Mouse (Mus musculus) kidney, postnatal 25 days (tissue): ENCODE results near the gene Tubgcp5.
A peak's percentile ranks its signal among the peaks of the same experiment; 100 is the strongest.

ENCODE experiments used
- DNase-seq, 2 experiments: peaks; one replicate each; pipeline ENCODE4 v3.0.0; 2021; ENCODE audit warnings: mixed read lengths in 2 of 2

The Tubgcp5 gene

DNA sequence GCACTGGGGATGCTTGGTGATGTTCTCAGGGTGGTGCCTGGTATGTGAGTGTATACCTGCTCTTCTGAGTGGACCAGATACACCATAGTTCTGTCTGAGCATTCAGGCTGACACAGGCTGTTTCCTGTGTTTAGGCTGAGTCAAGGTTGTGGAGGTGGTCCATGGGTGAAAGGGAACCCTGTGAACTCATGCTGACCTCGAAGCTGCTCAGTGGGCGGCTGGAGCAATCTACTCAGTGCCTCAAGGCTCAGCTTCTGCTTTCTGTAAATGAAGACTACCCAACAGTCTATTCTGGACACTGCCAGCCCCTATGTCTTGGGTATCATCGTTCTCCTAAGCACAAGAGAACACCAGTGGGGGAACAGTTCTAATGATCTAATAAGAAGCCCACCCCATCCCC is 61.6 kb downstream of the Tubgcp5 start:
- DNase-seq: no peak

DNA sequence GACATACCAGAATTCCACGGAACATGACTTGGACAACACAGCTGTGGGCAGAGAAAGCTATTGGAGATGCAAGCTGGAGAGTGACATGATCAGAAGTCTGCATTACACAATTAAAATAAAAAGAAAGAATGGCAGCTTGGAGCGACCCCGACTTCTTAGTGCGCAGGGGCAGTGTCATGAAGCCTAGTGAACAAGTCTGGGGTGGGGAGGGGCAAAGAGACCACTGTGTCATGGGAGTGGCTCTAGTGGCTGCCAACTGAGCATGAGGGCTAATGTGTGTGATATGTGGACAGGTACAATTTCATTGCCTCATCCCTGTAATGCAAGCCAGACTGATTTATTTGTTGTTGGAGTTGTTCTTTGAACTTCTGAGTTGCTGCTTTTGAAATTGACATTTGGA is 62.8 kb downstream of the Tubgcp5 start:
- no peak for DNase-seq

DNA sequence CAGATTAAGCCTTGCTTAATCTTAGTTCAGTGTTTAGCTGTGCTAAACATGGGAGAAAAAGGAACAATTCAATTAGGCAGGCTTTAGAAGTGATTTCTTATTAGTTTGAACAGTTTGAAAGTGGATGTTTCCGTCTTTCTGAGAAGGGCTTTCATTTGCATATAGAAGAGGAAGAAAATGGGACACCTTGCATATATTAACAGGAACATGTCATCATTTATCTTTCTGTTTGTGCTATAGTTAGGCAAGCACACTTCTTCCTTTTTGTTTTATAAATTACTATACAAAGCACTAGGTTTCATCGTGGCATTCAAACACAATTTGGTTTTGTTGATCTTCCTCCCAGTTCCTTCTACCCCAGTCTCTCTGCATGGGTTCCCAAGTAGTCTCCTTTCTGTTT is 63.8 kb downstream of the Tubgcp5 start:
- no peak for DNase-seq

DNA sequence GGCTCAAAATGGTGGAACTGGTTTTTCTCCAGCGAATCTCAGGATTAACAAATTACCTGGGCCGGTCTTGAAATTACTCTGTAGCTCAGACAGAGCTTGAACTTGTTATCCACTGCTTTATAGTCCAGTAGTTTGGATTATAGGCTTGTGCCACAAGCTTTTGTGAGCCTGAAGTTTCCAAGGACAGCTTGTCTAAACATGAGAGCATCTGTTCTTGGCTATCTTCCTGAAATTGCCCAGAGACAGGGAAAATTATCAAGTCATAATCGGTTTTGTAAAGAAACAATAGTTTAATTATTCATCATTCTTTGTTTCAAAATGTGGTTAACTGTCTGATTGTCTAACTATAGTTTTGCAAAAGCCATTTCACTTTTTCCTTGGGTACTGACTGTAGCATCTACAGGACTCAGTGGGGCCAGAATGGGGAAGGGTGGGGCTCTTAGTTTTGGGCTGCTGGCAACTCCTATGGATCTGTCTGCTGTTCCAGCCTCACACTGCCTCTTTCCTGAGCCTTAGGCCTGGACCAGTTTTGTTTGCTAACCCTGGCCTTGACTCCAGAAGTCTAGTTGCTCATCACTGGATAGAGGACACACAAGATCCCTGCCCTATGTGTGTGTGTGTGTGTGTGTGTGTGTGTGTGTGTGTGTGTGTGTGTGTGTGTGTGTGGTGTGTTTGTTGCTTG is 65.0 kb downstream of the Tubgcp5 start:
- no peak for DNase-seq

DNA sequence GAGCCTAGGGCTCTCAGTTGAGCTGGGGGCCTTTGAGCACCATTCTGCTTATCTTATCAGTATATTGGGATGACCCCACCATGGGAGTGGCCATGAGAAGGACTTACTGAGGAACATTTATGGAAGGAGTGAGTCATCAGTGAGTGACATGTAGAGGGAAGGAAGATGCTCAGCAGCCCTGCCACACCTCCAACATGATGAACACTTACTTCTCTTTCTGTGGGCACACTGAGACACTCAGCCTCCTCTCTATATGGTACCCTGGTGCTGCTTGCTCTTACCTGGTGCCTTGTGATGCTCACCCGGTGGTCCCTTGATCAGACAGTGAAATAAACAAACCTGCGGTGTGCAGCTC is 65.5 kb downstream of the Tubgcp5 start:
- DNase-seq: no peak

DNA sequence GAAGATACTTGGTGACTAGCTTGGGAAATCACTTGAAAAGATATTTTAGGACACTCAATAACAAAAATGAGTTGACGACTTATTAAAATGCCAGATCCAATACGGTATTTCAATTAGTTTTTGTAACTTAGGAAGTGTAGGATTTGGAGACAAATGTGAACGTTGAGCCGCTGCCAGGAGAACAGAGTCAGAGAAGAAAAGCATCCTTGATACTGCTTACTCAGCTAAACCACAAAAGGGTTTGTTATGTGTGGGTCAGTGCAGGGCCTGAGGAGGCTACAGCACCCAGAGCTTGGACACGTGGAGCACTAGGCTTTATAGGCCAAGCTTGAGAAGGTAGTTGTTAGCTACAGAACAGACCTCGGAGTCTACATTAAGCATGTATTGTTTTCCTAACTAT is 66.0 kb downstream of the Tubgcp5 start:
- peak in 1 of 2 experiments; percentile 14 for DNase-seq

DNA sequence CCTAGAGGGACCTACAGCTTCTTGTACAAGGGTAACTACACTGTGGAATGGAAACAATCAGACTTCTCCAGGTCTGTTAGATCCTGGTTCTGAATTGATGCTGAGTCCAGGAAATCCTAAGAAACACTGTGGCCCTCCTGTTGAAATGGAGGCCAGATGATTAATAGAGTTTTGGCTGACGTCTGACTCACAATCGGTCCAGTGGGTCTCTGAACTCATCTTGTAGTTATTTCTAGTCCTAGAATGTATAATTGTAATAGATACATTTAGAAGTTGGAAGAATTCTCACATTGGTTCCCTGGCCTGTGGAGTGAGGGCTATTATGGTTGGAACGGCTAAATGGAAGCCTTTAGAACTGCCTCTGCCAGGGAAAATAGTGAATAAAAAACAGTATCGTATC is 67.2 kb downstream of the Tubgcp5 start:
- DNase-seq: no peak

DNA sequence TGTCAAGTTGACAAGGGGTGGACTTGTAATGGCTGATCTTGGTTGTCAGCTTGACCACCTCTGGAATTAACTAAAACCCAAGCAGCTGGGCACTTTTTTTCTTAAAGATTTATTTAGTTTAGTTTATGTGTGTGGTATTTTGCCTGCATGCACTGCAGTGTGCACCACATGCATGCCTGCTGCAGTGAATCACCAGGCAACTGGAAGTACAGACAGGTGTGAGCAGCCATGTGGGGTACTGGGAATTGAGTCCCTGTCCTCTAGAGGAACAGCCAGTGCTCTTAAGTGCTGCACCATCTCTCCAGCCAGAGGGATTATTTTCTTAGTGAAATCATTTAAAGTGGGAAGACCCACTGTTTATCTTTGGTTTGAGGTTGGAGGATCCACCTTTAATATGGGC is 71.1 kb downstream of the Tubgcp5 start:
- no peak for DNase-seq

DNA sequence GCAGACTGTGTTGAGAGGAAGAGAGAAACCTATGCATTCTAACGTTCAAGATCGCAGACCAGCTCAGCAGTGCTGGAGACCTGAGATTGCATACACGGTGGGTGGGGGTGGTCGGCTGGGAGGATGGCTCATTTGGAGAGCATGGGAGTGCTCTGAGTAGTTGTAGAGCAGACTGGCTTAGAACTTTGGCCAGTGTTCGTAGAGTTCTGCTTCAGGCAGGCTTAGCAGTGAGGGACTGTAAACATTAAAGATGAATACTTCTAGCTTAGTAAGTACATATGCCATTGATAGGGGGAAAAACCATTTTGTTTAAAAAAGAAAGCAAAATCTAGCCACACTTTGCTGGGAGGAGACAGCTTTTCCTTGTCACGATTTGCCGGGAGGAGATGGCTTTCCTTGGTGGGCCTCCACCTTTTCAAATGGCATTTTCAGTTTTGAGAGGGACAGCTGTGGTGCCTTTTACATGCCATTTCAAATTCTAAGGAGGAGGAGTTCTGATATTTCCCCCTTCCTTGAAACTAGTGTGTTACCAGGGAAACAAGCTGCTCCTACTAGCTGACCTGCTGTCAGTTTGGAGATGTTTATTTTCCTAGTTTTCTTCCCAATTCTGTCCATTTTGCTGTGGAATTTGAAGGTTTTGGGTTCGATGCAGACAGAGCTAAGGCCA is 71.9 kb downstream of the Tubgcp5 start:
- no peak for DNase-seq

DNA sequence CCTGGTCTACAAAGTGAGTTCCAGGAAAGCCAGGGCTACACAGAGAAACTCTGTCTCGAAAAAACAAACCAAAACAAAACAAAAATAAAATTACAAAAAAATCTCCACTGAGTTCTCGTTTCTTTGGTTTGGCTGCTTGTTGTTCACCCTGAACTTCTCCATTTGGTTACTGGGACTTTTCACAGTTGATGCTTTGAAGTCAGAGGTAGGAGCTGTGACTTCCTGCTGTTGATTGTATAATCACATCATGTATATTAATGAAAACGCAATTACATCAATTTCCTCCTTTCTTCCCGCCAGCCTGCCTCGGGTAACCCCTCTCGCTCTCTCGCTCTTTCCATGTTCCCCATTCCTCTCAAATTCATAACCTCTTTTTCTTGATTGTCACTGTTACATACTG is 74.3 kb downstream of the Tubgcp5 start:
- DNase-seq: no peak

DNA sequence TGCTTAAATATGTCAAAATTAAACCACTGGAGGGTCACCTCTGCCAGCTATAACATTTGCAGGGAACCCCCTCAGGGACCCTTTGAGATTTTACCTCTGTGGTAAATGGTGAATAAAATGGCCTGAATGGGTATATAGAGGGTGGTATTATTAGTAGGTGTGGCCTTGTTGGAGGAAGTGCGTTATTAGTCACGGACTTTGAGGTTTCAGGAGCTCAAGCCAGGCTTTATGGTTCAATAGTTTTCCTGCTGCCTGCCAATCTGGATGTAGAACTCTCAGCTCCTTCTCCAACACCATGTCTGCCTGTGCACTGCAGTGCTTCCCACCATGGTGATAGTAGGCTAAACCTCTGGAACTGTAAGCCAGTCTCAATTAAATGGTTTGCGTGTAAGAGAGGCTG is 75.3 kb downstream of the Tubgcp5 start:
- DNase-seq: peak in 1 of 2 experiments; percentile 25

DNA sequence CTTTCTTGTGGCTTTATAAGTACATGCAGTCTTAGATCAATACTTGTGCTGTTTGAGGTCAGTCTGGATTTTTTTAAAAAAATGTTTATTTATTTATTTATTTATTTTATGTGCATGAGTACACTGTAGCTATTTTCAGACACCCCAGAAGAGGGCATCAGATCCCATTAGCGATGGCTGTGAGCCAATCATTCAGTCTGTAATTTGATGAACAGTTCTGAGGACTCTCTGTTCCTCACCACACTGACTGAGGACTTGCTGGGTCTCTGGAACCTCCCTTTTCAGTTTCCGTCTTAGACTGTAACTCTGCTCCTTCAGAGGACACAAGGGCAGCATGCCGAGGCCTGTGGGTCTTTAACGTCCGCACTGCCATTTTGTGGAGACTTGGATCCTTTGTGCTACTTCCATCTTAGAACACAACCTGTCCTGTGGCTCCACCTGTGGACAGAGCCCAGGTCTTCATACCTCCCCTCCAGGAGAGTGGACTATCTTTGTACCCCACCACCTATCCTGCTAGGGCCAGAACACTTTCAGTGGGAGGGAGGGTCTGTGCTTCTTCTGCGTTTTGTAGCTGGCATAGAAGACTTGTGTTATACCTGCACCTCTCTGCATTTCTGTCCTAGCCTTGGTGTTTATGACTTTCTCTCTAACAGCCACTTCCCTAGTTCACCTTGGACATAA is 76.5 kb downstream of the Tubgcp5 start:
- no peak for DNase-seq

DNA sequence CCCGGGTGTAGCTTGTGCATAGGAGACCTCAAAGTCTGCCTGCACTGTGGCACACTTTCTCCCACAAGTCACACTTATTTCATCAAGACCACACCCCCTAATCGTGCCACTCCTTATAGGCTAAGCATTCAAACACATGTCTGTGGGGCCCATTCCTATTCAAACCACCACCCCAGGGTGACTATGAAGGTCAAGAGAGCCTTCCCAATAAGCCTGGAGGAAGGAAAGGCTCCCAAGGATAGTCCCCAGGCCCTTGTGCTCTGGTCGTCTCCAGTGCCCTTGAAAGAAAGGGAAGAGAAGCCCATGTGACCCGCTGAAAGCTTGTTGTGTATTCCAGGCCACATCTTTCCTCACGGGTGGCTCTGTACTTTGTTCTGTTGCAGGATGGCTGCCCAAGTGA is 77.5 kb downstream of the Tubgcp5 start:
- no peak for DNase-seq

DNA sequence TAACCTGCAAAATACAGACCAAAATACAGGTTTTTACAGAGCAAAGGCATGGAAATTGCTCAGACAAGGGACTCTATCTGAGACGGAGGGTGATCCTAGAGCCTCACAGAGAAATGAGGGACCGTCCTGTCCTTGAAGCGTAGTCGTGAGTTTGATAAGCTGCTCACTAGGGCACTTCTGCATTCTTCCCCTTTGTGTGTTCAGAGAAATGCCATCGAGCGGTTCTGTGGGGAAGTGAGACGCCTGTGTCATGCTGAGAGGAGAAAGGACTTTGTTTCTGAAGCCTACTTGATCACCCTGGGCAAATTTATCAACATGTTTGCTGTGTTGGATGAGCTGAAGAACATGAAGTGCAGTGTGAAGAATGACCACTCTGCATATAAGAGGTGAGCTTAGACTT is 80.7 kb downstream of the Tubgcp5 start:
- no peak for DNase-seq

DNA sequence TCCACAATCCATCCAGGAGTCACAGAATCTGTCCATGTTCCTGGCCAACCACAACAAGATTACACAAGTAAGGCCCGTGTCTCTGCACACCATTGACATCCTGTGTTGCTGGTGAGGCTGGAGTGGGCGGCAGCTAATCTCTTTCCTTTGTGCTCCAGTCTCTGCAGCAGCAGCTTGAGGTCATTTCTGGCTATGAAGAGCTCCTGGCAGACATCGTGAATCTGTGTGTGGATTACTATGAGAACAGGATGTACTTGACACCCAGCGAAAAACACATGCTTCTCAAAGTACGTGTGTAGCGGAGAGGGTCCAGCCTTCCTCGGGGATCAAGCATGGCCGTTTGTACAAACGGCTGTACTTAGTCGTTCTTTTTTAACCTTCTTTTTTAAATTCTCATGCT is 83.8 kb downstream of the Tubgcp5 start:
- DNase-seq: peak; percentile 5 to 54

DNA sequence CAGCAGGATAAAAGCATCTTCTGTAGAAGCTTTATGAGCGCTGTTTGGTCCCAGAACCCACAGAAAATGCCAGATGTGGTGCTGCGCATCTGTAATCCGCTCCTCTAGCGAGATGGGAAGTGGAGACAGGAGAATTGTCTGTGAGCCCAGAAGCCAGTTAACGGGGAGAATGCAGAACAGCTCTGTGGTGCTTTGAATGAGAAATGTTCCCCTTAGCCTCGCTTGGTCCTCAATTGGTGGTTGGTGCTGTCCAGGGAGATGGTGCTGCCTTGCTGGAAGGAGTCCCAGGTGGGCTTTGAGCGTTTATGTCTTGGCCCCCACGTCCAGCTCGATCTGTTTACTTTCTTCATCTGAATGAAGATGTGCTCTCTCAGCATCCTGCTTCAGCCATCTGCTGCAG is 86.9 kb downstream of the Tubgcp5 start:
- no peak for DNase-seq
